Mouse (Mus musculus): ENCODE measurements at regions not wholly inside any gene's neighbourhood (a gene's known extent, or its start where the extent isn't known, plus 50 kb on each side); places are given as distances from the start of the nearest gene placed in this dataset.

GRCm38 (mm10) chr1:51697265-51698192, 218.3 kb downstream of the Myo1b start:
- DNase-seq = peak; percentile 14

GRCm38 (mm10) chr1:51696471-51696870, 218.2 kb upstream of the Nabp1 start:
- no peak for DNase-seq

- DNase-seq = no peak
Observed at GRCm38 (mm10) chr1:51690878-51691277, 212.7 kb upstream of the Nabp1 start.

- no peak for DNase-seq
Observed at GRCm38 (mm10) chr1:51689461-51690223, 211.4 kb upstream of the Nabp1 start.

- no peak for DNase-seq
Observed at GRCm38 (mm10) chr1:51688946-51689345, 210.7 kb upstream of the Nabp1 start.

GRCm38 (mm10) chr1:51688224-51688545, 210.0 kb upstream of the Nabp1 start:
- DNase-seq = no peak

GRCm38 (mm10) chr1:51687484-51688223, 209.4 kb upstream of the Nabp1 start:
- no peak for DNase-seq

- no peak for DNase-seq
Observed at GRCm38 (mm10) chr1:51686759-51687158, 208.5 kb upstream of the Nabp1 start.

- DNase-seq = no peak
Observed at GRCm38 (mm10) chr1:51682273-51682672, 204.0 kb upstream of the Nabp1 start.

- DNase-seq = no peak
Observed at GRCm38 (mm10) chr1:51681872-51682271, 203.6 kb upstream of the Nabp1 start.

GRCm38 (mm10) chr1:51680725-51681124, 202.5 kb upstream of the Nabp1 start:
- DNase-seq = no peak

GRCm38 (mm10) chr1:51678290-51678928, 200.2 kb upstream of the Nabp1 start:
- DNase-seq = no peak

GRCm38 (mm10) chr1:51677802-51678201, 199.6 kb upstream of the Nabp1 start:
- DNase-seq = no peak

- DNase-seq = no peak
Observed at GRCm38 (mm10) chr1:51671691-51672090, 193.5 kb upstream of the Nabp1 start.

- peak; percentile 90 for DNase-seq
Observed at GRCm38 (mm10) chr1:51671287-51671686, 193.1 kb upstream of the Nabp1 start.

GRCm38 (mm10) chr1:51670009-51670408, 191.8 kb upstream of the Nabp1 start:
- DNase-seq = no peak

- DNase-seq = no peak
Observed at GRCm38 (mm10) chr1:51668881-51669280, 190.7 kb upstream of the Nabp1 start.

GRCm38 (mm10) chr1:51660531-51660930, 182.3 kb upstream of the Nabp1 start:
- DNase-seq = no peak

GRCm38 (mm10) chr1:51657203-51657602, 179.0 kb upstream of the Nabp1 start:
- DNase-seq = no peak

- no peak for DNase-seq
Observed at GRCm38 (mm10) chr1:51650653-51650995, 172.4 kb upstream of the Nabp1 start.

- DNase-seq = no peak
Observed at GRCm38 (mm10) chr1:51649963-51650652, 171.9 kb upstream of the Nabp1 start.

- DNase-seq = no peak
Observed at GRCm38 (mm10) chr1:51647955-51648354, 169.7 kb upstream of the Nabp1 start.

Data from cerebellum, adult 11-12 months (tissue).